Mouse (Mus musculus): ENCODE results near the gene Pram1. TPM values are rescaled to one million over a fixed set of nuclear protein-coding genes. Genes with fewer than 3 reads are reported as not detected.

Pram1 gene
- polyA plus RNA-seq, 1 experiment: 0.33 TPM

- TF ChIP-seq POLR2A (IDR thresholded peaks at IDR 0.05; ENCODE audit: control insufficient read depth, low read depth, low read length) (no peak), CTCF (IDR thresholded peaks at IDR 0.05; ENCODE audit: control insufficient read depth, insufficient read depth, insufficient replicate concordance, low read depth, low read length) (no peak)
- Histone ChIP-seq H3K27me3 (ENCODE audit: control insufficient read depth, insufficient read depth, low read length) (no peaks in the 10 kb centered on the region), H3K4me1 (ENCODE audit: control insufficient read depth, insufficient read depth, low read length) (no peaks in the 10 kb centered on the region), H3K27ac (ENCODE audit: control insufficient read depth, insufficient read depth, low read depth, low read length) (no peak overlapping the region), H3K36me3 (ENCODE audit: control insufficient read depth, insufficient read depth, low read length) (peaks cover 2% of the 10 kb centered on the region; the same call in 1 of the 2 replicates), H3K4me3 (ENCODE audit: control insufficient read depth, low read depth, low read length) (no peak overlapping the region)
These were observed 31.8 kb downstream of the Pram1 start for GRCm38 (mm10) chr17:33669681-33670080.

GRCm38 (mm10) chr17:33673837-33674236 is 36.0 kb downstream of the Pram1 start:
- H3K27me3 ChIP-seq (ENCODE audit: control insufficient read depth, insufficient read depth, low read length): no peaks in the 10 kb centered on the region
- H3K4me3 ChIP-seq (ENCODE audit: control insufficient read depth, low read depth, low read length): no peak overlapping the region
- no peaks in the 10 kb centered on the region; the same call in 1 of the 2 replicates for H3K4me1 ChIP-seq (ENCODE audit: control insufficient read depth, insufficient read depth, low read length)
- H3K27ac ChIP-seq (ENCODE audit: control insufficient read depth, insufficient read depth, low read depth, low read length): no peak overlapping the region
- TF ChIP-seq POLR2A (IDR thresholded peaks at IDR 0.05; ENCODE audit: control insufficient read depth, low read depth, low read length): no peak
- no peak for TF ChIP-seq CTCF (IDR thresholded peaks at IDR 0.05; ENCODE audit: control insufficient read depth, insufficient read depth, insufficient replicate concordance, low read depth, low read length)
- H3K36me3 ChIP-seq (ENCODE audit: control insufficient read depth, insufficient read depth, low read length): no peaks in the 10 kb centered on the region; the same call in 1 of the 2 replicates

- TF ChIP-seq CTCF (IDR thresholded peaks at IDR 0.05; ENCODE audit: control insufficient read depth, insufficient read depth, insufficient replicate concordance, low read depth, low read length): no peak
- TF ChIP-seq POLR2A (IDR thresholded peaks at IDR 0.05; ENCODE audit: control insufficient read depth, low read depth, low read length): no peak
- Histone ChIP-seq H3K27ac (ENCODE audit: control insufficient read depth, insufficient read depth, low read depth, low read length) (no peak overlapping the region), H3K36me3 (ENCODE audit: control insufficient read depth, insufficient read depth, low read length) (no peaks in the 10 kb centered on the region; the same call in 1 of the 2 replicates)
These were observed 37.6 kb downstream of the Pram1 start for GRCm38 (mm10) chr17:33675452-33675851.

GRCm38 (mm10) chr17:33676086-33676485 is 38.2 kb downstream of the Pram1 start:
- no peaks in the 10 kb centered on the region for H3K27me3 ChIP-seq (ENCODE audit: control insufficient read depth, insufficient read depth, low read length)
- H3K36me3 ChIP-seq (ENCODE audit: control insufficient read depth, insufficient read depth, low read length): no peaks in the 10 kb centered on the region; the same call in 1 of the 2 replicates
- no peak overlapping the region for H3K4me3 ChIP-seq (ENCODE audit: control insufficient read depth, low read depth, low read length)
- H3K27ac ChIP-seq (ENCODE audit: control insufficient read depth, insufficient read depth, low read depth, low read length): no peak overlapping the region
- H3K4me1 ChIP-seq (ENCODE audit: control insufficient read depth, insufficient read depth, low read length): no peaks in the 10 kb centered on the region; the same call in 1 of the 2 replicates
- TF ChIP-seq POLR2A (IDR thresholded peaks at IDR 0.05; ENCODE audit: control insufficient read depth, low read depth, low read length) (no peak), CTCF (IDR thresholded peaks at IDR 0.05; ENCODE audit: control insufficient read depth, insufficient read depth, insufficient replicate concordance, low read depth, low read length) (no peak)

More at GRCm38 (mm10) chr17:33675452-33675851, 37.6 kb downstream of the Pram1 start:
- no peak overlapping the region for H3K4me3 ChIP-seq (ENCODE audit: control insufficient read depth, low read depth, low read length)
- H3K27me3 ChIP-seq (ENCODE audit: control insufficient read depth, insufficient read depth, low read length): no peaks in the 10 kb centered on the region
- H3K4me1 ChIP-seq (ENCODE audit: control insufficient read depth, insufficient read depth, low read length): no peaks in the 10 kb centered on the region; the same call in 1 of the 2 replicates

GRCm38 (mm10) chr17:33678771-33679170 is 40.9 kb downstream of the Pram1 start:
- no peak overlapping the region for H3K27ac ChIP-seq (ENCODE audit: control insufficient read depth, insufficient read depth, low read depth, low read length)
- no peaks in the 10 kb centered on the region; the same call in 1 of the 2 replicates for H3K4me1 ChIP-seq (ENCODE audit: control insufficient read depth, insufficient read depth, low read length)
- H3K4me3 ChIP-seq (ENCODE audit: control insufficient read depth, low read depth, low read length): no peak overlapping the region
- no peak for TF ChIP-seq POLR2A (IDR thresholded peaks at IDR 0.05; ENCODE audit: control insufficient read depth, low read depth, low read length)
- TF ChIP-seq CTCF (IDR thresholded peaks at IDR 0.05; ENCODE audit: control insufficient read depth, insufficient read depth, insufficient replicate concordance, low read depth, low read length): no peak
- no peaks in the 10 kb centered on the region for H3K27me3 ChIP-seq (ENCODE audit: control insufficient read depth, insufficient read depth, low read length)
- no peaks in the 10 kb centered on the region; the same call in 1 of the 2 replicates for H3K36me3 ChIP-seq (ENCODE audit: control insufficient read depth, insufficient read depth, low read length)

GRCm38 (mm10) chr17:33681767-33682166 is 43.9 kb downstream of the Pram1 start:
- Histone ChIP-seq H3K36me3 (ENCODE audit: control insufficient read depth, insufficient read depth, low read length) (no peaks in the 10 kb centered on the region), H3K27me3 (ENCODE audit: control insufficient read depth, insufficient read depth, low read length) (no peaks in the 10 kb centered on the region), H3K27ac (ENCODE audit: control insufficient read depth, insufficient read depth, low read depth, low read length) (no peak overlapping the region), H3K4me1 (ENCODE audit: control insufficient read depth, insufficient read depth, low read length) (no peaks in the 10 kb centered on the region; the same call in 1 of the 2 replicates), H3K4me3 (ENCODE audit: control insufficient read depth, low read depth, low read length) (no peak overlapping the region)
- no peak for TF ChIP-seq POLR2A (IDR thresholded peaks at IDR 0.05; ENCODE audit: control insufficient read depth, low read depth, low read length)

- H3K4me1 ChIP-seq (ENCODE audit: control insufficient read depth, insufficient read depth, low read length): no peaks in the 10 kb centered on the region; the same call in 1 of the 2 replicates
- H3K36me3 ChIP-seq (ENCODE audit: control insufficient read depth, insufficient read depth, low read length): no peaks in the 10 kb centered on the region
- TF ChIP-seq CTCF (IDR thresholded peaks at IDR 0.05; ENCODE audit: control insufficient read depth, insufficient read depth, insufficient replicate concordance, low read depth, low read length) (0 out of 2 replicates have a peak, but pooled peaks have one; percentile 2), POLR2A (IDR thresholded peaks at IDR 0.05; ENCODE audit: control insufficient read depth, low read depth, low read length) (peak; percentile 25; the same call in 1 of the 2 replicates)
- peak overlapping the region; percentile 98 for H3K4me3 ChIP-seq (ENCODE audit: control insufficient read depth, low read depth, low read length)
- H3K27ac ChIP-seq (ENCODE audit: control insufficient read depth, insufficient read depth, low read depth, low read length): peak overlapping the region; percentile 98
- no peaks in the 10 kb centered on the region for H3K27me3 ChIP-seq (ENCODE audit: control insufficient read depth, insufficient read depth, low read length)
These were observed 46.9 kb downstream of the Pram1 start for GRCm38 (mm10) chr17:33684671-33685231.
